Mouse (Mus musculus) megakaryocyte progenitor cell, adult 5-6 weeks (primary cell): ENCODE results near the gene Hes1. TPM values are rescaled to one million over a fixed set of nuclear protein-coding genes. Genes with fewer than 3 reads are reported as not detected.
"Not testable (repeated sequence)": the region's sequence is repeated elsewhere in the genome, so short reads cannot be mapped to it uniquely, and the experiment has no call there.

ENCODE experiments used
- ATAC-seq: replicated peaks from 2 replicates; pipeline ENCODE4 v1.8.0; 2016; ENCODE audit warnings: mild to moderate bottlenecking, moderate TSS enrichment, inconsistent platforms; ENCODE audit not compliant: poor library complexity
- total RNA-seq, 2 experiments: library from RNA; stranded (forward) in 1 of 2; stranded (reverse) in 1 of 2; fragments of 157-497, 149-512 nt in 1 of 2; fragments of 200-1000 nt in 1 of 2; gene quantifications; 2 replicates each; pipeline versions ENCODE4 v1.2.3 to v1.2.4; 2015 to 2017

Hes1 gene
- total RNA-seq, 2 experiments from 2014 or later = 0.47 to 6.0 TPM

DNA sequence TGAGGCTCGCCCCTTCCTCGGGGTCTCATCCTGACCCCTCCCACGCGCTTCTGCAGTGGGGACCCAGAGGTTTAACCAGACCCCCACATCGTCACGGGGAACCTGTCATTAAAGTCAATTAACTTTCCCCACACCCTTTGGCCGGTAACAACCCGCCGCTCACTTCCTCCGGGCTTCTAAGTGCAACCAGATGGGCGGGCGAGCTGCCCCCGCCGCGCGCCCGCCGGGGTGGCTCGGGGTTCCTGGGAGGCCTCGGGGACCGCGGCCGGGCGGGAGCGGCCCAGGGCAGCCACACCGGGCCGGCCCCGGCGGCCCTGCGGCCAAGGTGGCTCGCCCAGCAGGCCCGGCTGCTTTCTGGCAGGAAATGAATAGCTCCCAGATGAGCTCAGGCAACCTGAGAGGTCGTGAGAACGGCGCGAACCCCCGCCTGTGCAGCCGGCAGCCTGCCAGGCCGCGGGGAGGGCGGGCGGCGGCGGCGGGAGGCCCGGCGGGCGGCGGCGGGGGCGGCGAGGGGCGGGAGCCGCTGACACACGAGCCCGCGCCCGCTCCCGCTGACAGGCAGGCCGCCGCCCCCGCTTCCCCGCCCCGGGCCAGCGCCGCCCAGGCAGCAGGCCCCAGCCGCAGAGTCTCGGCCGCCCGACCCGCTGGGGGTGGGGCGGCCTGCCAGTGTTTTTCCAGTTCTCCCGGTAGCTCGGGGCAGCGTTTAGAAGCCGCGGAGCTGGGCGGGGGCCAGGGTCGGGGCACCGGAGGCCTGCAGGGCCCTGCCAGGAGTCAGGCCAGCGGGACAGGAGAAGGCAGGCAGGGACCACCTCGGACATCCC is 6.0 kb downstream of the Hes1 start:
- ATAC-seq = peak; percentile 47

DNA sequence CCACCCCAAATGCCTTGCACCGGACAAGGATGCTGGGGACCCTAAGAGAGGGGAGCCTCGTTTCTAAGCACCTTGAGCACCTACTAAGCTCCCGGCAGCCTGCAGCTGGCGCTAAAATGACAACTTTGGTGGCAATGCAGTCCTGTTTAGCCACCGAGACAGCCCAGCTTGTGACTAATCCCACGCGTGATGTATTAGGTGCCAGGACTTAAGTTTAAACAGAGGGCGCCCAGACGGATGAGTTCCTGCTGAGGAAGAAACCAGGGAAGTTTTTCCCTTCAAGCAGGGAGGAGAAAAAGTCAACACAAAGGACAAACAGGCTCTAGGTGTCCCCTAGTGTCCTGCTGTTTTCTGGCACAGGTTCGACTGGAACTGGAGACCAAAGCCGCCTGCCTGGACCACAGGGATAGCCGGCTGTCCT is 6.6 kb downstream of the Hes1 start:
- no peak for ATAC-seq

DNA sequence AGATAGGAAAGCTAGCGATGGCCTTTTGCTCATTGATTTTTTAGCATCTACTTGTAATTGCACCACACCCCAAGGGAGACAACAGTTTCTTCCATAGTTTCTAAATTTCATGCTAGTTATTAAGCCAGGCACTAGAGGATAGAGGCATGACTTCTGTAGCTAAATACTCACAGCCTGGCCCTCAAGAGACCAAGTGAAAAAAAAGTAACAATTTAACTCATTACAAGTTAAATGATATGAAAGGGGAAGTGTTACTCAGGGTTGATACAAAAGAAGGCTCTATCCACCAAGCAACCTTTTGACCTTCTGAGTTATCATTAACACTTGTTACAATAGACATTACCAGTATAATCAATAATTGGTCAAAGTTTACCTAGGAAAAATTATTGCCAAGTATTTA is 9.1 kb downstream of the Hes1 start:
- ATAC-seq = no peak

DNA sequence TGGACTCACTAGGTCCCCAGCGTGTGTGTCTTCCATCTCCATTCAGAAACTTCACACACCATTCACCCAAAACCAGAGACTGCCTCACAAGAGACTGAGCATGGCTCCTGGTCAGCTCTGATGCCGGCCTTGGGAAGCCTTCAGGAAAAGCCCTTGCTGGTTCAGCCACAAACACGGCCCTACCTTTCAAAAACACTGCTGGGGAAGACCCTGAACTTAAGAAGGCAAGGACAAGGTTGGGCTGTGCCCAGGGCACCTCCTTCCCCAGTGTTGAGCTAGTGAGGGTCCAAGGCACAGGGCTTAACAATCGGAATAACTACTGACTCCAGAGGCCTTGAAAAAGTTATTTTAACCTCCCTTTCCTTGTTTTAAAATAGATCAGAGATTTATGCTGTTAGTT is 17.3 kb downstream of the Hes1 start:
- ATAC-seq = no peak

DNA sequence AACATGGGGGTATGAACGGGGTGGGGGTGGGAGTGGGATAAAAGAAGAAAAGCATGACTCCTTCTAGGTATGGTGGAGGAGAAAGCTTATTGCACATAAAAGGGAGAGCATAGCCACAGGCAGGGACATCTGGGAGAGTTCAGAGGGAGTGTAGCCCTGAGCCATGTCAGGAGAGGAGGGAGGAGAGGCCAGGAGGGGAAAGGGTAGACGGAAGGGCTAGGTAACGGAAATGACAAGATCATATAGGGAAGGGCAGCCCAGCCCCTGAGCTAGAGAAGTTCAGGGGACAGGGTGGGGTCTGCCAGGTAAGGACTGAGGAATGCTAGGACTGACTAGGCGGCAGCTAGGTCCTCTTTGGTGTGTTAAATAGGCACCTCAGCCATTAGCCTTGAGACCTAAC is 17.8 kb downstream of the Hes1 start:
- ATAC-seq = no peak

DNA sequence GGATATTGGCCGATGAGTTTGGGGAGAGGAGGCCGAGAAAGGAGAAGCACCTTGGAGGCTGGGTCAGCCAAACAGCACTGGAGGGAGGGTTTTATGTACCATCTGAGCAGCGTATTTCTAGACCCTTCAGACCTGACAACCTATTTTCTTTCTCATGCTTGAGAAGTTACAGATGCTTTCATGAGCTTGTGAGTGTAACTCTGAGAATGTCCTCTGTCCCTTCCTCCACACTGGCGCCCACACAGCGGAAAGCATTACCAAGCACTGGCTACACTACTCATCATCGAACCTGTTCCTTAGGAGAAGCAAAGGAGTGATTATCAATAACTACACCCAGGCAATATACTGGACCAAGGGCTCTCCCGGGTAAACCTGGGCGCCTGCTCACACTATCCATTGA is 18.8 kb downstream of the Hes1 start:
- ATAC-seq = no peak

DNA sequence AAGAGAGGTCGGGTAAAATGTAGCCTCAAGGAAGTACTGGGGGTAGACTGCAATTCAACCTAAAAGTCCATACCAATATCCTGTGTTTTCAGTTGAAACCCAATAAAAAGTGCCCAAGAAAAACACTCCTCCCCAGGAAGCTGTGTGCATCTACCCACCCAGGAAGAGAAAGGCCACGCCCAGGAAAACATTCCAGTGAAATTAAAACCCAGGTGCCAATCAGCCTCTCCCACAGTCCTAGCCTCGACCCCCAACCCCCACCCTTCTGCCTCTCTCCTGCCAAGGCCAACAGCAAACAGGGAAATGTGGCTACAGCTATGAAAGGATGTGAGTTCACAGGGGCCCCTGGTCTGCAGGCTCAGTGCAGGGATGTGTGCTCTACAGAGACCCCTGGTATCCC is 19.4 kb downstream of the Hes1 start:
- no peak for ATAC-seq

DNA sequence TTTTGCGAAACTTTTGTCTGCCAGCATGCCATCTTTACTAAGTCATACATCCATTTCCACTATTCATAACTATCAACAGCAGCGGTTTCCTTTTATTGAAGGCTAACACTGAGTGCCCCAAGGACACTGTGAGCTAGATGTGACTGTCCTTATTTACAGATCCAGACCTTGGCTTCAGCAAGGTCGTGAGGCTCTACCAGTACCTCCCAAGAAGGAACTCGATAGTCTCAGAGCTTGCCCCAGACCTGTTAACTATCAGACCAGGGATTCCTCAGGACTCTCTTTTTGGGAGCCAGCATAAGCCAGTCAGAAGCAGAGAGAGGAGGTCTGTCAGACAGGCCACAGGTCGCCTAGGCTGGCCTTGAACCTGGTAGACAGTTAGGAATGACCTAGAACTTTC is 24.5 kb downstream of the Hes1 start:
- ATAC-seq = no peak

DNA sequence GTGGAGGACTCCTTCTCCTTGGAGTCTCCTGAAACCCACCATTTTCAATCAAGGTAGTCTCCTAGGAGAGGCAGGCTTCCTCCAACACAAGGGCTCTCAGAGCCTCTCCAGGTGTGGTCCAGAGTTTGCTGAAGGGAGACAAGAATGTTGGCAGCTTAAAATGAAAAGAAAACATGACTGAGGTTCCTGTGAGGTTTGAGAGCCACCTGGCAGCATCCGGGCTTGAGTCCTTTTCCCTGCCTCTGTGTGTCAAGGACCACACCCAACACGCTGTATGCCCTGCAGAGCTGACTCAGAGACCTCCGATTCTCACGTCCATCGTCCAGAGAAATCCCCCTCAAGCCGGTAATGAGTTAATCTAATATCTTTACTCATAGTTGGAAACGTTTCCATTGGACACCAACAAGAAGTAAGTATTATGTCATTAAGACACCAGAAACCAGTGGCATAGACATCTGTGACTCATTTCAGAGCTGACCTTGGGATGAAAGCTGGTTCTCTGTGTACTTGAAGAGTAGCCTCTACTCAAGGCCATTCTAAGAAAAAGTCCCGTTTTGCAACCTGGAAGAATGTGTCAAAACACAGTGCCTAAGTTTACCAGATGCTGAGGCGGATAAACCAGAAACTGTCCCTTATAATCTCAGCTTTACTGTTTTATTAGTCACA is 26.1 kb downstream of the Hes1 start:
- ATAC-seq = no peak

DNA sequence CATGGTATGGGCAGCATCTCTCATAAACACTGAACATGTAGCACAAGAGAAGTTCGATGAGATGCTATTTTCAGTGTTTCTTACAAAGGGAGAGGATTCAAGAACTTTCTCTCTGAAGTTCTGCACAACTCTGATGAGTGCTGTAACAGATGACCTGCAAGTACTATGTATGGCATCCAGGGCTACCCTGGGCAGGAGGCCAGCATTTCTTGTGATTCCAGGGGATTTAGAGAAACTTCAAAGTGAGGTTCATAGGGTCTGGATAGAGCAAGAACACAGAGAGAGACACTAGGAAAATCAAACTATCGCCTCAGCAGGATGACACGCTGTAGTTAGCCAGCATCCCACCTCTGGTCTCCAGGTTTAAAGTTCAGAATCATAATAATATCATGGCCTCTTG is 31.9 kb downstream of the Hes1 start:
- no peak for ATAC-seq

DNA sequence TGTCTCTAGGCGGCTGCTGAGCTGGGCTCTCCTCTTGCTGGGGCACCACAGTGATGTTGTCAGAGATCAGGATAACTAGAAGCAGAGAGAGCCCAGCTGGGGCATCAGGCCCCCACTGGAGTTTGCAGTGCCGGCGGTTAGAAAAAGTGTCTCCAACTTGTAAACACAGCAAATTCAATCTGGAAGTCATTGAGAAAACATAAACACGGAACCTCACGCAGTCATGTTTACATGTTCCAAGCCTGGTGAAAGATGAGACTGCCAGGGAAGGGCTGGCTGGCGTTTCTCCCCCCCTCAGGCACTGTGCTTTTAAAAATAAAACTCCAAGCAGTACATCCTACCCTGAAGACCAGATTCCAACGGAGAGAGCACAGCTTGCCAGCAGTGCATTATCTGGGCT is 32.3 kb downstream of the Hes1 start:
- no peak for ATAC-seq

DNA sequence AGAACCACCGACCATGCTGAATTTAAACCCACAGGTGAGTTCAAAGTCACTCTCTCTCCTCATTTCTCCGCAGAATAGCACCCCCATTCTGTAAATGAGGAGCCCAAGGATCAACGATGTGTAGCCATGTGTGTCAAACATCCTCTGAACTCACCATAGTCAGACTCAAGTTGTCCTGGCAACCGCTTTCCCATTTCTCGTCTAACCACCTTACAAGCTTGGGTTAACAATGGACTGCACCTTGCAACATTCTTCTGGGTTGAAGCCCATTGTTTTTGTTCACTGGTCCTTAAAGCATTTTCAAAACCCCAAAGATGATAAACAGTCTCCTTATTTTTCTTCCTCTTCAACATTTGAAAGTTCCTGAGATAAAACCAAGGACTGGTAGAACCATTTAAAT is 34.9 kb downstream of the Hes1 start:
- ATAC-seq = no peak

DNA sequence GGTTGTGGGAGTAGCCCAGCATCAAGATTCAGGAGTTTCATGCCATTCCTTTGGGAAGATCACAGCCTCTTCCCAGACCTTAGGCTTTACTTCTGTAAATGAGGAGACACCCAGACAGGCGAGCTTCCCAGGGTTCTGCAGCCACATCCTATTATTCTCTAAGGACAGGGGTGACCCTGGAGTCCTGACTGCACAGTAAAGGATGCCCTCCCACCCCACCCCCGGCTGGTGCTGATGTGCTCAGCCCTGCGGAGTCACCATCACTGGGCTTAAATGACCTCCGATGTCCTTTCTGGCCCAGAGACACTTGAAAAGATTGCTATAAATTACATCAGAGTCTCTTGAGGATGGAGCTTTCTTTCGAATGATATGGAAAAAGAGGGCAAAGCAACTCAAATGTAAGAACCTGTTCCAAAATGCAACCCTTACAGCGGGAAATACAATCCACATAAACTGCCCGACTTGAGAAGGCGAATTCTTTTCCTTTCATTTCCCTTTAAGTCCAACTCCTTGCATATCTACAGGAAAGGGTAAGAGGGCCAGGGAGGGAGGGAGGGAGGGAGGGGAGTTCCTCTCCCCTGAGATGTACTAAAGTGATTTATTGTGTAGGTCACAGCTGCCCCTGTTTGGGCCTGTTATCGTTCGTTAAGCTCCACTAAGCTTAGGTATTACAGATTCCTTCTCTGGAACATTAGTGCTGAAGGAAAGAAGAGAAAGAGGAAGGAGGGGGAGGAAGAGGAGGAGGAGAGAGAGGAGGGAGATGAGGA is 38.1 kb downstream of the Hes1 start:
- no peak for ATAC-seq

DNA sequence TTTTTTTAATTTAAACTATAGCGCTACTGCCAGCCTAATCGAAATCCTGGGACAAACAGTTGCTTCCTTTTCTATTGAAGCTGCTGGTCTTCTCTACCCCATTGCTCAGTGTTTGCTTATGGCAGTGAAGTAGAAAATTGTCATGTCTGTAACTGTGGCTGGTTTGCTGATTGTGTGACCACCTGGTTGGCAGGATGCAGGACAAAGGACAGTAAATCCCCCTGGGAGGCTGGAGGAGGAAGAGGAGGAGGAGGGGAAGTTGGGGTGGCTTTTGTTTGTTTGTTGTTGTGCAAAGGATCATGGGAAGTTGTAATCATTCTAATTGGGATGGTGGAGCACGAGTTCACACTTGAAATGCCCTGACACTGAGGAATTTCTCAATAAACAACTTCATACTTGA is 38.8 kb downstream of the Hes1 start:
- no peak for ATAC-seq

DNA sequence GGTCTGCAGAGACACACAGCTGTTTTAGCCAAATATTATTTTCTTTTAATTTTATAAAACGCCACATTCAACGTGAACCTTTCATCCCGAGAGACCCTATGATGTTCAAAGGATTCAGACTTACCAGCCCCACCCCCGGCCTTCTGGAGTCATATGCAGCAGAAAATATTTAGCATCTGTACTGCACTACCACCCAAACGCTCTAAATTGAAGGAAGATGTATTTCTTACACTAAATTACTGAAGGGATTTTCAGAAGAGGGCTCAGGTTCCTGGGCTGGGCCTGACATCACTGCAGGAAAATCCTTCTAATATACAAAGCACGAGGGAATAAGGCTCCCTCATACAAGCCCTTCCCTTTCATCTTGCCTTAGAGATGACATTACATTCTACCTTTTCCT is 39.3 kb downstream of the Hes1 start:
- no peak for ATAC-seq

DNA sequence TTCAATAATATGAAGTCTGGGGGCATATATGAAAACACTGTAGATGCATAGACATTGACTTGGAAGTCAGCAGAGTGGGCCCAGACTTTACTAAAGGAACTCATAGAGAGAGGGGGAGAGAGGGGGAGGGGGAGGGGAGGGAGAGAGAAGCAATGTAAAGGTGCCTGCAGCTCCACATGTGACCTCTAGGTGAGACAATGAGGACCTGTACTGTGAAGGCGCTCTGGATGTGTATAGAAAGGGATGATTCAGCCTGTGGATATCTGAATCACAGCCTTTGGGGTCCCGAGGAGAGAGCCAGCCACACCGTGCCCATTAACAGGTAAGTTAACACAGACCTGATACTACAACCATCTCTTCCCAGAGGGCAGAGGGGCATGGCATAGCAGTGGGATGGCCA is 40.2 kb downstream of the Hes1 start:
- no peak for ATAC-seq

DNA sequence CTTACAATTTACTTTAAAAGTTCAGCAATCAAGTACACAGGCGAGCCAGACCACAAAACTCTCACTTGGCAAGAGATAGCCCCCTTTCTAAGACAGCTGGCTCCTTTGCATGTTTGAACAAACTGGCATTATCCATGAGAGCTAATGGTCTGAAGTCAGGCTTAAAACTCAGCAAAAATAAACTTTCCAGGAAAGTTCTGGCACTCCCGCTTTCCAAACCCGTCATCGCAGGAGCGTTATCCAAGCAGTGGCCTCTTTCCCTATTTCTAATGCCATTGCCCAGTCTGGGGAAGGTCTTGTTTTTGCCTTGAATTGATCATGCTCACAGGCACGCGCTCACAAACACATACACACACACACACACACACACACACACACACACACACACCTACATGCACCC is 41.3 kb downstream of the Hes1 start:
- no peak for ATAC-seq

DNA sequence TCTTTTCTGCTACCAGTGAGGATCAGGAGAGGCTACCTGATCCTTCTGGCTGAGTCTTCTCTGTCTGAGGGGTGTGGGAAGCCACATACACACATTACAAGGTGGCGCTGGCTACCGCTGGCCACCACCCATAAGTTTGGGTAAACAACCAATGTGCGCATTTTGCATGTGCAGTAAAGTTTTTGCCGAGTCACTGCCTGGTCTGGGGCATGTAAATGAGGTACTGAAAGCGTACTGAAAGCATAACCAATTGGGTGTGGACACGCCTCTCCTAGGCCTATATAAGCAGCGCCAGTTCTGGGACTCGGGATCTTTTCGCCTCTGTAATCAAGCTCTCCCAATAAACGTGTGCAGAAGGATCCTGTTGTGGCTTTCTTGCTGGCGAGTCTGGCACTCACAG is 44.0 kb downstream of the Hes1 start:
- ATAC-seq = not testable (repeated sequence)

DNA sequence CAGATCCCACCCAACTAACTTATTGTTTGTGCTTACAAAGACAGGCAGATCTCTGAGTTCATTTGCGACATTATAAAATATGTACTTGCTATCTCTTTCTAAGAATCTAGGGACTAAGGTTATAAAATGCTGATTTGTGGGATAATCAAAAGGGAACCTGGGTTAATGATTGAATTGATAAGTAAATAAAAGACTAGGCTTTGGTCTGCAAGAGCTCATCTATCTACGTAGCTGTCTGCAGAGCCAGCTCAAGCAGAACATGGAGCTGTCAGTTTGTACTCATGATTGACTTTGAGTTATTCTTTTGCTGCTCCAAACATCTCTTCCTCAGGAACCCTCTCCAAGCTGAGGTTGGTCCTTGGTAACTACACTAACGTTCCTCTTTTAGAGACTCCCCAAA is 46.3 kb downstream of the Hes1 start:
- no peak for ATAC-seq

DNA sequence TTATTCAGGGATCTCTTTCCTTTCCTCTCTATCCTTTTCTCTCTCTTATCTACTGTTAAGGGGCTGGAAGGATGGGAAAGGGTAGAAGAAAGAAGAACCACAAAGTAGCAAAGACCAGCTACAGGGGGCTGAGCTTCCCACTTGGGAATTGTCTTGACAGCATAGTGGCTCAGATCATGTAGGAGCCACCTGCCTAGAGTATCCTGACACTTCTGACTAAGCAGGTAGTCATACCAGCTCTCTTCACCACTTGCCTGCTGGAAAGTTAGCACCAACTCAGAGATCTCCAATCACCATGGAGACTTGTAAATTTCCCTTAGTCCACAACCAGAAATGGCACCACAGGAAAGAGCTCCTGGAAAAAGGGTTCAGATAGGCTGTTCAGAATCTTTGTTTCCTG is 46.9 kb downstream of the Hes1 start:
- no peak for ATAC-seq

DNA sequence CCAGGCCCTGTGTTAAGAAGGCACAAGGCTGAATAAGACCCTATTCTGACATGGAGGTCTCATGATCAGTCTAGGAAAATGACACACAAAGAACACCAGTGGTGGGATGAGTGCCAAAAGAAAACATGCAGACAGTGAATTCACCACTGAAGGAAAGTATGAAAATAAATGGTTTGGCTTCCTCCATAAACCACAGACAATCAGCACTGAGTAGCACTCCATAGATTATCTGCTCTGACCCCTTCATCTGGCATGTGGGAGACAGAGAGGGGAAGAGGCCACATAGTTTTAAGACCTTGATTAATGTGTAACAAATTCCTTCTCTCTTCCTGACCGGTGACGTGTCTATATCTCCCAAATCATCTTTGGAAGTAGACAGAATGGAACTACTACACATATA is 47.4 kb downstream of the Hes1 start:
- ATAC-seq = no peak

DNA sequence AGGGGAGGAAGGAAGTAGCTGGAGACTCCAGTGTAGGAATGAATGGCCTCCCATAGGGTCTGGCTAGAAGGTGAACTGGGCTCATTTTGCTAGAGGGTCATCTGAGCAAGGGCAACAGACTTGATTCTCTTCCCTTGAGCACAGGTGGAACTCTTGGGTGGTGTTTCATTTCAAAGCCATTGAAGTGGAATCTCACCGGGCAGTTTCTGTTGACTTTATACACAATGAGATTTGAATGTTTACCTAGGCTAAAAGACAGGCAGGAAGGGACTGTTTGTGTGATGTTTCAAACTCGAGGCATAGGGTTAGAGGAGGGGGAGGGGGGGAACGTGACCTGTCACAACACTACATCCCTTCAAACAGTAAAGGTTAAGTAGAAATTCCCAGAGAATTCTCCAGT is 49.0 kb downstream of the Hes1 start:
- ATAC-seq = no peak
